Mouse (Mus musculus) intestine, embryonic 14.5 days (tissue): Measurements from ENCODE around the gene Rgl2. TPM values are rescaled to one million over a fixed set of nuclear protein-coding genes. Genes with fewer than 3 reads are reported as not detected.

Experiments used
- ATAC-seq: fragments of 200-750 bp; cut with Nextera tagmentation; replicated peaks from 2 replicates; pipeline ENCODE4 v1.8.0; 2017; ENCODE audit warnings: low read depth, moderate number of reproducible peaks, moderate TSS enrichment, moderate library complexity; ENCODE audit not compliant: low FRiP score, low TSS enrichment
- DNase-seq: peaks from one replicate; pipeline ENCODE4 v3.0.0-alpha.2; 2018; ENCODE audit warnings: low spot score
- H3K27ac ChIP-seq: fragments of 300-500 bp; sonication (generic); 2 replicates; pipeline ENCODE4 v1.5.1; 2014; ENCODE audit warnings: low read depth, mild to moderate bottlenecking, control low read depth
- H3K27me3 ChIP-seq: fragments of 300-500 bp; sonication (generic); replicated peaks from 2 replicates; pipeline ENCODE4 v1.6.1; 2014; ENCODE audit warnings: low read length, control low read depth; ENCODE audit not compliant: control insufficient read depth, insufficient read depth
- H3K36me3 ChIP-seq: fragments of 300-500 bp; sonication (generic); 2 replicates; pipeline ENCODE4 v1.6.1; 2014; ENCODE audit warnings: low read length, control low read depth; ENCODE audit not compliant: control insufficient read depth, insufficient read depth
- H3K4me1 ChIP-seq: fragments of 300-500 bp; sonication (generic); replicated peaks from 2 replicates; pipeline ENCODE4 v1.6.1; 2014; ENCODE audit warnings: low read length, control low read depth, mixed read lengths; ENCODE audit not compliant: control insufficient read depth, insufficient read depth
- H3K4me2 ChIP-seq: fragments of 300-500 bp; sonication (generic); 2 replicates; pipeline ENCODE4 v1.6.1; 2014; ENCODE audit warnings: low read length
- H3K4me3 ChIP-seq: fragments of 300-500 bp; sonication (generic); 2 replicates; pipeline ENCODE4 v1.5.1; 2014; ENCODE audit warnings: low read depth, low read length, control low read depth, mixed read lengths
- H3K9ac ChIP-seq: fragments of 300-500 bp; sonication (generic); 2 replicates; pipeline ENCODE4 v1.6.1; 2014; ENCODE audit warnings: mild to moderate bottlenecking, low read length
- H3K9me3 ChIP-seq: fragments of 300-500 bp; sonication (generic); 2 replicates; pipeline ENCODE4 v1.6.1; 2016; ENCODE audit warnings: low read length, control low read depth; ENCODE audit not compliant: control insufficient read depth
- WGBS: fragments of 180-500 bp; shearing (Covaris S2); extraction: QIAGEN DNeasy Blood & Tissue Kit; methylation state at CpG from one replicate; pipeline ENCODE4 v1.1.7; 2014; 5-methylcytosine and 5-hydroxymethylcytosine counted together
- polyA plus RNA-seq: library from polyadenylated mRNA; unstranded; fragments of >200 nt; fragmentation: Nextera tagmentation; extraction: Ambion mirVana; gene quantifications from 2 replicates; pipeline ENCODE4 v1.2.1, GENCODE M21; 2014

Gene Rgl2
- polyA plus RNA-seq, 1 experiment from 2014 or later, result 34.5 TPM

DNA sequence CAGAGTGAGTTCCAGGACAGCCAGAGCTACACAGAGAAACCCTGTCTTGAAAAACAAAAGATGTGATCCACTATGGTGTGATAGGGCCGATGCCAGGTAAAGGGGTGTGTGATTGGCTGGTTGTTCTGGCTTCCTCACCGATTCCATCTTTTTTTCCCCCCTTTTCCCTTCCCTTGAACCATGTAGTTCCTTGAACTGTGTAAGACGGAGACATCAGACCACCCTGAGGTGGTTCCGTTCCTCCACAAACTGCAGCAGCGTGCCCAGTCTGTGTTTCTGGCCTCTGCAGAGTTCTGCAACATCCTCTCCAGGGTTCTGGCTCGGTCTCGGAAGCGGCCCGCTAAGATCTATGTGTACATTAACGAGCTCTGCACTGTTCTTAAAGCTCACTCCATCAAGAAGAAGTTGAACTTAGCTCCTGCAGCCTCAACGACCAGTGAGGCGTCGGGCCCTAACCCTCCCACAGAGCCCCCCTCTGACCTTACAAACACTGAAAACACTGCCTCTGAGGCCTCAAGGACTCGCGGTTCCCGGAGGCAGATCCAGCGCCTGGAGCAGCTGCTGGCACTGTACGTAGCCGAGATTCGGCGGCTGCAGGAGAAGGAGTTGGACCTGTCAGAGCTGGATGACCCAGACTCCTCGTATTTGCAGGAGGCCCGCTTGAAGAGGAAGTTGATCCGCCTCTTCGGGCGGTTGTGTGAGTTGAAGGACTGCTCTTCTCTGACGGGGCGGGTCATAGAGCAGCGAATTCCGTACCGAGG, 18.1 kb upstream of the Rgl2 start:
- DNase-seq, result no peak
- Histone ChIP-seq H3K9ac (no peak overlapping the region), H3K36me3 (peaks cover 41% of the 10 kb centered on the region), H3K4me1 (peaks cover 16% of the 10 kb centered on the region), H3K4me3 (no peak overlapping the region), H3K4me2 (no peak overlapping the region), H3K9me3 (no peaks in the 10 kb centered on the region), H3K27ac (no peak overlapping the region), H3K27me3 (no peaks in the 10 kb centered on the region)
- ATAC-seq, result no peak
- 93% methylated on average over 31 of the region's 31 CpGs for WGBS

- Histone ChIP-seq H3K4me2 (no peak overlapping the region), H3K4me1 (peaks cover 20% of the 10 kb centered on the region), H3K27me3 (no peaks in the 10 kb centered on the region), H3K27ac (no peak overlapping the region), H3K36me3 (peaks cover 41% of the 10 kb centered on the region), H3K9me3 (no peaks in the 10 kb centered on the region), H3K9ac (no peak overlapping the region), H3K4me3 (no peak overlapping the region)
- 91% methylated on average over 28 of the region's 28 CpGs for WGBS
- no peak for DNase-seq
- ATAC-seq, result no peak
These were observed 17.4 kb upstream of the Rgl2 start for GRCm38 (mm10) chr17:33911813-33912414.

GRCm38 (mm10) chr17:33913264-33913663, 16.1 kb upstream of the Rgl2 start:
- DNase-seq (no peak), ATAC-seq (no peak)
- Histone ChIP-seq H3K9ac (no peak overlapping the region), H3K27me3 (no peaks in the 10 kb centered on the region), H3K4me1 (peaks cover 23% of the 10 kb centered on the region), H3K36me3 (peaks cover 53% of the 10 kb centered on the region), H3K4me3 (no peak overlapping the region), H3K27ac (no peak overlapping the region), H3K4me2 (no peak overlapping the region), H3K9me3 (no peaks in the 10 kb centered on the region)
- WGBS, result 96% methylated on average over 10 of the region's 10 CpGs

DNA sequence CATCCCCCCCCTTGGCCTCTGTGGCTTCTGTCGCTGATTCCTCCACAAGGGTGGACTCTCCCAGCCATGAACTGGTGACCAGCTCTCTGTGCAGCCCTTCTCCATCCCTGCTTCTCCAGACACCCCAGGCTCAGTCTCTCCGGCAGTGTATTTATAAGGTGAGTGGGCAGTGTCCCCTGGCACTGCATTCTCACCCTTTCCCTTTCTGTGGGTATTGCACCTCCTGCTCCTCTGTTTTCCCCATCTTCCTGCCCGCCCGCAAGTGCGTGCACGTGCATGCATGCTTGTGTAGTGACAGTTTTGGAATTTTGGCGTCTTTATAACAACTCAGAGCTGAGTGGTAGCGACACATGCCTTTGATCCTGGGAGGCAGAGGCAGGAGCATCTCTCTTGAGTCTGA, 15.4 kb upstream of the Rgl2 start:
- no peaks in the 10 kb centered on the region for H3K9me3 ChIP-seq
- H3K36me3 ChIP-seq, result peaks cover 53% of the 10 kb centered on the region
- H3K9ac ChIP-seq, result no peak overlapping the region
- no peak overlapping the region for H3K4me2 ChIP-seq
- 96% methylated on average over 8 of the region's 8 CpGs for WGBS
- no peak for DNase-seq
- no peak for ATAC-seq
- no peak overlapping the region for H3K27ac ChIP-seq
- no peak overlapping the region for H3K4me3 ChIP-seq
- H3K4me1 ChIP-seq, result peaks cover 25% of the 10 kb centered on the region
- H3K27me3 ChIP-seq, result no peaks in the 10 kb centered on the region

- no peaks in the 10 kb centered on the region for H3K27me3 ChIP-seq
- DNase-seq, result no peak
- ATAC-seq, result no peak
- no peaks in the 10 kb centered on the region for H3K9me3 ChIP-seq
- H3K4me3 ChIP-seq, result peak overlapping the region; percentile 52; the same call in 1 of the 2 replicates
- peaks cover 28% of the 10 kb centered on the region for H3K4me1 ChIP-seq
- H3K9ac ChIP-seq, result no peak overlapping the region
- 72% methylated on average over 13 of the region's 13 CpGs for WGBS
- peak overlapping the region; percentile 44 for H3K4me2 ChIP-seq
- no peak overlapping the region for H3K27ac ChIP-seq
- H3K36me3 ChIP-seq, result peaks cover 53% of the 10 kb centered on the region
These were observed 14.4 kb upstream of the Rgl2 start for GRCm38 (mm10) chr17:33914969-33915391.

- ATAC-seq, result peak; percentile 87
- Histone ChIP-seq H3K36me3 (peaks cover 53% of the 10 kb centered on the region), H3K9me3 (no peaks in the 10 kb centered on the region)
These were observed 13.6 kb upstream of the Rgl2 start, which contains the start of the genes Tapbp and Zbtb22 for GRCm38 (mm10) chr17:33915671-33916250. Tapbp (plus strand) TSS chr17:33915899. Zbtb22 (plus strand) TSS chr17:33915904.

DNA sequence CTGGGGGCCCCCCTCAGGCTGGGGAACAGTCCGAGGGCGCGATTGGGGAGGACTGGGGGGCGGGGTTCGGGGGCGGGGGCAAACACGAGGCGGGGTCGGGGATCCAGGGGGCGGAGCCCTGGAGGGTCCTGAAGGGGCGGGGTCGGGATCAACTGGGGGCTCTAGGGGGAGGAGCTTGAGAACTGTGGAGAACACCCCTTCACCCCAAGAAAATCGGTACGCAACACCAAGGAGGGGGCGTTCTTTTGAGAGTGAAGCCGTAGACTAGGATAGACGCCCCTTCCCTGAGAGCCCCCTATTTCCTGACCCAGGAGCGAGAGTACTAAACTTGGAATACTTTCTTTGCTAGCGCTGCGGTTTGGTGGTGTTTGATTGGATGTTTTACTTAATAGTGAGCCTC, 13.0 kb upstream of the Rgl2 start:
- peak overlapping the region; percentile 71 for H3K4me2 ChIP-seq
- WGBS, result under 1% methylated on average over 18 of the region's 20 CpGs
- H3K36me3 ChIP-seq, result peaks cover 49% of the 10 kb centered on the region
- peaks cover 27% of the 10 kb centered on the region for H3K4me1 ChIP-seq
- DNase-seq (peak; percentile 78), ATAC-seq (peak; percentile 18)
- no peaks in the 10 kb centered on the region for H3K9me3 ChIP-seq
- H3K27me3 ChIP-seq, result no peaks in the 10 kb centered on the region
- peak overlapping the region; percentile 52 for H3K4me3 ChIP-seq
- peak overlapping the region; percentile 78 for H3K27ac ChIP-seq
- peak overlapping the region; percentile 55 for H3K9ac ChIP-seq

More at GRCm38 (mm10) chr17:33915671-33916250, 13.6 kb upstream of the Rgl2 start, which contains the start of the genes Tapbp and Zbtb22:
- Histone ChIP-seq H3K4me3 (peak within 1 kb of the TSS; percentile 52), H3K4me1 (peaks cover 24% of the 10 kb centered on the region), H3K4me2 (peak within 1 kb of the TSS; percentile 71), H3K27ac (peak within 1 kb of the TSS; percentile 78), H3K27me3 (no peaks in the 10 kb centered on the region), H3K9ac (peak within 1 kb of the TSS; percentile 55)
- DNase-seq, result peak; percentile 94
- under 1% methylated on average over 31 of the region's 34 CpGs for WGBS

GRCm38 (mm10) chr17:33916847-33917655, 12.3 kb upstream of the Rgl2 start:
- no peak for DNase-seq
- Histone ChIP-seq H3K36me3 (peaks cover 41% of the 10 kb centered on the region), H3K4me1 (peaks cover 27% of the 10 kb centered on the region), H3K27ac (peak overlapping the region; percentile 78; the same call in 1 of the 2 replicates), H3K4me2 (peak overlapping the region; percentile 71), H3K9ac (no peak overlapping the region), H3K4me3 (peak overlapping the region; percentile 52), H3K9me3 (no peaks in the 10 kb centered on the region), H3K27me3 (no peaks in the 10 kb centered on the region)
- WGBS, result 76% methylated on average over 31 of the region's 31 CpGs
- no peak for ATAC-seq
